8 mouse cellular contexts compared by ENCODE assay signal in genomic region chr16:97292484-97293048, GRCm38 (mm10).
A peak's percentile ranks its signal among the peaks of the same experiment; 100 is the strongest.
DNase-seq lines count a peak whose midpoint lies in the region; ATAC-seq lines count a peak whose summit lies in the region.

No protein-coding gene starts in this region.

- peaks cover 3% of the 10 kb centered on the region; the same call in 1 of the 2 replicates for H3K4me1 ChIP-seq in heart, embryonic 16.5 days (ENCODE audit: control insufficient read depth, insufficient read depth, low read length)
- H3K4me1 ChIP-seq in forebrain, embryonic 12.5 days = peaks cover 27% of the 10 kb centered on the region
- H3K4me1 ChIP-seq in kidney, embryonic 16.5 days (ENCODE audit: insufficient read depth, low read length) = peaks cover 8% of the 10 kb centered on the region; the same call in 1 of the 2 replicates
- peaks cover 23% of the 10 kb centered on the region for H3K4me1 ChIP-seq in neural tube, embryonic 13.5 days (replicated peaks)

- DNase-seq in heart, adult 8-10 months (ENCODE audit: low spot score) = no peak
- no peak for DNase-seq in left cerebral cortex, adult 11 months (ENCODE audit: low spot score)
- DNase-seq in gastrocnemius, postnatal 10 days = no peak
- no peak for DNase-seq in layer of hippocampus, postnatal 36 days

- WGBS in heart, embryonic 16.5 days = 11% methylated on average over 11 of the region's 11 CpGs
- WGBS in forebrain, embryonic 12.5 days = 4% methylated on average over 10 of the region's 11 CpGs
- 2% methylated on average over 11 of the region's 11 CpGs for WGBS in kidney, embryonic 16.5 days
- 2% methylated on average over 11 of the region's 11 CpGs for whole genome bisulfite sequencing in neural tube, embryonic 13.5 days

- H3K4me3 ChIP-seq in heart, embryonic 16.5 days (ENCODE audit: low read length) = no peak overlapping the region
- no peak overlapping the region for H3K4me3 ChIP-seq in forebrain, embryonic 12.5 days (replicated peaks)
- peak overlapping the region; percentile 15 for H3K4me3 ChIP-seq in kidney, embryonic 16.5 days (ENCODE audit: low read length)
- H3K4me3 ChIP-seq in neural tube, embryonic 13.5 days = peak overlapping the region; percentile 11; the same call in 1 of the 2 replicates

- no peaks in the 10 kb centered on the region for H3K27me3 ChIP-seq in heart, embryonic 16.5 days (ENCODE audit: control insufficient read depth, insufficient read depth, low read length)
- H3K27me3 ChIP-seq in forebrain, embryonic 12.5 days = no peaks in the 10 kb centered on the region; the same call in 1 of the 2 replicates
- H3K27me3 ChIP-seq in kidney, embryonic 16.5 days (ENCODE audit: insufficient read depth, low read length) = no peaks in the 10 kb centered on the region
- no peaks in the 10 kb centered on the region for H3K27me3 ChIP-seq in neural tube, embryonic 13.5 days

- H3K9me3 ChIP-seq in heart, embryonic 16.5 days (replicated peaks; ENCODE audit: control insufficient read depth, low read length) = no peaks in the 10 kb centered on the region
- H3K9me3 ChIP-seq in forebrain, embryonic 12.5 days = no peaks in the 10 kb centered on the region
- no peaks in the 10 kb centered on the region for H3K9me3 ChIP-seq in kidney, embryonic 16.5 days (ENCODE audit: low read length)
- no peaks in the 10 kb centered on the region for H3K9me3 ChIP-seq in neural tube, embryonic 13.5 days

- H3K9ac ChIP-seq in heart, embryonic 16.5 days (ENCODE audit: low read length) = no peak overlapping the region
- no peak overlapping the region for H3K9ac ChIP-seq in forebrain, embryonic 12.5 days
- H3K9ac ChIP-seq in kidney, embryonic 16.5 days (replicated peaks; ENCODE audit: low read length) = no peak overlapping the region; the same call in 1 of the 2 replicates
- H3K9ac ChIP-seq in neural tube, embryonic 13.5 days = peak overlapping the region; percentile 47

- H3K4me2 ChIP-seq in heart, embryonic 16.5 days (ENCODE audit: low read depth, low read length) = peak overlapping the region; percentile 16
- H3K4me2 ChIP-seq in forebrain, embryonic 12.5 days = peak overlapping the region; percentile 42
- H3K4me2 ChIP-seq in kidney, embryonic 16.5 days (replicated peaks; ENCODE audit: low read depth, low read length) = peak overlapping the region; percentile 46
- H3K4me2 ChIP-seq in neural tube, embryonic 13.5 days = peak overlapping the region; percentile 47

- H3K36me3 ChIP-seq in heart, embryonic 16.5 days (ENCODE audit: control insufficient read depth, insufficient read depth) = no peaks in the 10 kb centered on the region
- H3K36me3 ChIP-seq in forebrain, embryonic 12.5 days (replicated peaks) = no peaks in the 10 kb centered on the region
- no peaks in the 10 kb centered on the region for H3K36me3 ChIP-seq in kidney, embryonic 16.5 days (ENCODE audit: insufficient read depth, low read length)
- no peaks in the 10 kb centered on the region for H3K36me3 ChIP-seq in neural tube, embryonic 13.5 days

- ATAC-seq in heart, embryonic 16.5 days (replicated peaks; ENCODE audit: extremely low read depth, insufficient read depth, low FRiP score) = no peak
- peak; percentile 74 for ATAC-seq in forebrain, embryonic 12.5 days (ENCODE audit: low FRiP score)
- peak; percentile 70 for ATAC-seq in kidney, embryonic 16.5 days (ENCODE audit: low FRiP score, low TSS enrichment)
- peak; percentile 66 for ATAC-seq in neural tube, embryonic 13.5 days (ENCODE audit: low read depth)

- H3K27ac ChIP-seq in heart, embryonic 16.5 days (ENCODE audit: low read length) = no peak overlapping the region
- H3K27ac ChIP-seq in forebrain, embryonic 12.5 days = 0 out of 2 replicates have a peak overlapping the region, but pooled peaks have one; percentile 27
- H3K27ac ChIP-seq in kidney, embryonic 16.5 days (ENCODE audit: low read length) = no peak overlapping the region
- peak overlapping the region; percentile 75 for H3K27ac ChIP-seq in neural tube, embryonic 13.5 days (replicated peaks)

Comparison
In these comparisons a context has a peak if more than half of its experiments do, and no peak if none do; other contexts are left out.
1. H3K27ac ChIP-seq: peak in forebrain, embryonic 12.5 days (single experiment) and neural tube, embryonic 13.5 days (single experiment); none in heart, embryonic 16.5 days (single experiment) and kidney, embryonic 16.5 days (single experiment).
2. H3K4me3 ChIP-seq: peak in kidney, embryonic 16.5 days (single experiment) and neural tube, embryonic 13.5 days (single experiment); none in heart, embryonic 16.5 days (single experiment) and forebrain, embryonic 12.5 days (single experiment).
3. Peak in every context shown above with its lines, with median percentiles within 50 percentile points of each other: H3K4me2 ChIP-seq.